Mouse (Mus musculus) 416B (cell line): ENCODE measurements around the gene Snx21.

Experiments
- DNase-seq: peaks from one replicate; pipeline ENCODE4 v3.0.0; 2011; ENCODE audit warnings: low read depth

The Snx21 gene

DNA sequence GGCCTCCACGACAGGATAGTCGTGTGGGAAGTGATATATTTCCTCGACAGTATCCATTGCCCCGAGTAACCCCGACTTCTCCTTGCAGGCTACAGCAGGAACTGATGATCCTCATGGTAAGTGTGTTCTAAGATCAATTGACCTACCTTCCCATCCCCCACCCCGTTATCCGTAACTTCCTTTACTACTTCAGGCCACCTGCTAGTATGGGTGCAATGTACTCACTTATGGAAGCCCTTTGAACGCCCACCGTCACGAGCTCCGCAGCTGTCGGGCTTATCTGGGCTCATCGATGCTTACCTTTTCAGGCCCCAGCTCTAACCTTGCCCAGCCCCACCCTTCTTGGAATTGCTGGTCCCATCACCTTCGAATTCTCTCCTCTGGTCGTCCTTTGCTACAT, 15.3 kb upstream of the Snx21 start:
- DNase-seq: peak; percentile 41

DNA sequence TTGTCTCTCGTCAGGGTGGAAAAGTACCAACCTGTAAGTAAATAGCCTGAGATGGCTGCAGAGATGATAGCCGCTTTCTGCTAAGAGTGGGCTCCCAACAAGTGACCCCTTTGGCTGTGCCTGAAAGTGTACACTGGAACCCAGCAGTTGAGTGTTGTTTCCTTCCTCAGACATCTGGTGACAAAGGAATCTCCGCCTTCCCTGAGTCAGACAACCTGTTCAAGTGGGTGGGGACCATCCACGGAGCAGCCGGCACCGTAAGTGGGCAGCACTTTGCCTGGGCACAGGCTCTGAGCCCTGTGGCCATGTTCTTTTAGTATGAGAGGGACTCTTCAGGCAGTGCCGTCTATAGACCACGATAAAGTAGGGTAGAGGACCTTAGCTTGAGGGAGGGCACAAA, 14.5 kb upstream of the Snx21 start:
- DNase-seq: peak; percentile 54

DNA sequence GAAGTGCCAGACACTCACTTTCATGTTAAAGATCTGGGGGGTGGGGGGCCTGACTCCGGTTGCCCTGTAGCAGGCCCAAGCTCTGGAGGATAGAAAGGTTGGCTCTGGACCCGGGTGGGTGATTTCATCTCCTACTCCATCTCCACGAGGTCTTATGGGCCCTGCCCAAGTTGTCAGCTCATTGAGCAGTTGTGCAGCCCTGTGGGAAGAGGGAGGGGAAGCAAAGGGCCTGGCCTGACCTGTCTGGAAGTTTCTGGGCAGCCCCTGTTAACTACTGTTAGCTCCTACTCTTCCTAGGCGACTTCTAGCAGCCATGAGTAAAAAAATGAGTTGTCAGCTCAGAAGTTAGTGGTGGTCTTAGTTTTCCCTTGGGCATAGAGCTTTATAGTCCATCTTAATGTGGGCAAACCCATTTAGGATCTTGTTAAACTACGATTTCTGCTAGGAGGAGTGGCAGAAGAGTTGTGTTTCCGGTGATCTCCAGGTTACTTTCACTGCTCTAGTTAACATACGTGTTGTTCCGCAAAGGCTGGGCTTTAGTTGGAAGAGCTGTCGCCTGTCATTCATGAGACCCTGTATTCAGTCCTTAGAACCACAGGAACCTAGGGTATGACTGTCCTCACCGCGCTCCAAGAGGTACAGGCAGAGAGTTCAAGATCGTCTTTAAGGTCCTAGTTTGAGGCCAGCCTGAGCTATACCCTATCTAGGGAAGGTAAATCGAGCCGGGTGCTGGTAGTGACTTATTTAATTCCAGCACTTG, 12.2 kb upstream of the Snx21 start:
- DNase-seq: no peak

DNA sequence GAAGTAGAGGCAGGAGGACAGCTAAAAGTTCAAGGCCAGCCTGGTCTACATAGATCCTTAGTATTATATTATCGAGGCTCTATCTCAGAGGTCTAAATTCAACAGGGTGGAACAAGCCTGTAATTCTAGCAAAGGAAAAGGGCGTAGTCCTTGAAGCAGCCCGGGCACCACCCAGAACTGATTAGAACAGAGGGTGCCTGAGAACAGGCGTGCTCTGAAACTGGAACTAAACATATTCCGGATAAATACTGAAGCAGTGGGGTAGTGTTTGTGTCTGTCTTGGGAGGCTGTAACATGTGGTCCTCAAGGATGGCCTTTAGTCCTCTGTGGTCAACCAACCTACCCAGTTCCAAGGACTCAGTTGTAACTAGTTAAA, 11.6 kb upstream of the Snx21 start:
- no peak for DNase-seq

GRCm38 (mm10) chr2:164776130-164776529, 9.5 kb upstream of the Snx21 start:
- no peak for DNase-seq

DNA sequence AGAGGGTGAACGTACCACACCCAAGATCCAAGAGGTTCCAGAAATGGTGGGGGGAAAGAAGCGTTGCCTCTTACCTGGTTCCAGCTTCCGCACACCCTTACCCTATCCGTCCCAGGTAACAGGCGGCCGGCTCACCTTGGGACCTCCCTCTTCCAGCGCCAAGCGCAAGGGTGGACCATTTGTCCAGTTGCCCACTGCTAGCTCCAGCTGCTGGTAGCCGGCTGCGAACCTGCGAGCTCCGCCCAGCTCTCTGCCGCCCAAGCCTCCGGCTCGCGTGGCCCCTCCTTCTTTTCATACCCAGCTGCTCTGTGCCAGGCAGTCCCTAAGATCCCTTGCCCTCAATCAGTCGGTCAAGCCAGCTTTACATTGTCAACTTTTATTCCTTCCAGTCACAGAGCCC, 8.8 kb upstream of the Snx21 start:
- DNase-seq: no peak

DNA sequence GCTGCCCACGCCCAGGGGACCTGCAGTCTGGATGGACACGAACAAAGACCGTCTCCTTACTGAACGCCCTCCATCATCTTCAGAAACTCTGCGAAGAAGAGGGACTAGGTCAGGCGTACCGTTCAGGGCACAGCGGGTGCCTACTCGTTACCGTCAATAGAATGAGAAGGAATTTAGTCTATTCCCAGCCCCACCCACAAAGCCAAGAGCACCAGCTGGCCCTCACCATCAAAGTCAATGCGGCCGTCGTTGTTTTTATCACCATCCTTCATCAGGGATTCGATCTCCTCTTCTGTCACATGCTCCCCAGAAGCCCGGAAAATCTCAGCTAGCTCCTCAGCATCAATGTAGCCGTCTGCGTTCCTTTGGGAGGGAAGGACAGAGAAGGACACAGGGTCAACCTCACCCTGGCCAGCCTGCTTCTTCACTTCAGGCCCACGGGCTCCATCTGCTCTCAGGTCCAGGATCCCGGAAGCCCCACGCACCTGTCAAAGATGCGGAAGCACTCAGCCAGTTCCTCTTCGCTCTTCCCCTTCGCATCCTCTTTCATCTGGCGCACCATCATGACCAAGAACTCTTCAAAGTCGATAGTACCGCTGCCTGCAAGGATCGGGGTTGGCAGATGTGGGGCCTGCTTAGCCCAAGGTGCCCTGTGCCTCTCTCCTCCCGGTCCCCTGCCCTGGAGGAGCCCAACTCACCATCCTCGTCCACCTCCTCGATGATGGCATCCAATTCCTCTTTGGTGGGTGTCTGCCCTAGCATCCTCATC, 8.2 kb upstream of the Snx21 start:
- no peak for DNase-seq

GRCm38 (mm10) chr2:164778015-164778287, 7.7 kb upstream of the Snx21 start:
- no peak for DNase-seq

- DNase-seq: no peak
These were observed 6.8 kb upstream of the Snx21 start for GRCm38 (mm10) chr2:164778809-164779208.

- no peak for DNase-seq
These were observed 6.0 kb upstream of the Snx21 start, which contains the start of gene Tnnc2 for GRCm38 (mm10) chr2:164779481-164780086. Gene Tnnc2 (minus strand): TSS chr2:164779967.

- no peak for DNase-seq
These were observed 3.7 kb upstream of the Snx21 start for GRCm38 (mm10) chr2:164781876-164782275.

DNA sequence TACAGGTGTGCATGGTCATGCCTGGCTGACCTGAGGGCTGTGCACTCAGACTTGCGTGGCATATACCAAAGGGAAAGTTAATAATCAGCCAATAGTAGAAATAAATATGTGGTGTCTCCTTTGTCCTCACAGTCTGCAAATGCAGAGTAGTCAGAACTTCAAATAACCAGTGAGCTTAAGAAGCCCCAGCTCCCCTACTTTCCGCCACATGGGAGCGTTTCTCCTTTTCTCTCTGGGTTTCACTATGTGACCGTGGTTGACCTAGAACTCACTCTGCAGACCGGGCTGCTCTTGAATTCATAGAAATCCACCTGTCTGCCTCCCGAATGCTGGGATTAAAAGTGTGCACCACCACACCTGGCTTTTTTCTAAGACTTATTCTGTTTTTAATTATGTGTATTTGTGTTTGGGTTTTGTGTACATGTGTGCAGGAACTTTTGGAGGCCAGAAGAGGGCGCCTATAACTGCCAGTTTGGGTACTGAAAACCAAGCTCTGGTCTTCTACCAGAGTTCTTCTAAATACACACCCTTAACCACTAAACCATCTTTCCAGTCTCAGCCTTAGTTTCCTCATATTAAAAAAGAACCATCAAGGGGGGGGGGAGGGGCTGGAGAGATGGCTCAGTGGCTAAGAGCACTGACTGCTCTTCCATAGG, 1.6 kb upstream of the Snx21 start:
- peak; percentile 74 for DNase-seq

DNA sequence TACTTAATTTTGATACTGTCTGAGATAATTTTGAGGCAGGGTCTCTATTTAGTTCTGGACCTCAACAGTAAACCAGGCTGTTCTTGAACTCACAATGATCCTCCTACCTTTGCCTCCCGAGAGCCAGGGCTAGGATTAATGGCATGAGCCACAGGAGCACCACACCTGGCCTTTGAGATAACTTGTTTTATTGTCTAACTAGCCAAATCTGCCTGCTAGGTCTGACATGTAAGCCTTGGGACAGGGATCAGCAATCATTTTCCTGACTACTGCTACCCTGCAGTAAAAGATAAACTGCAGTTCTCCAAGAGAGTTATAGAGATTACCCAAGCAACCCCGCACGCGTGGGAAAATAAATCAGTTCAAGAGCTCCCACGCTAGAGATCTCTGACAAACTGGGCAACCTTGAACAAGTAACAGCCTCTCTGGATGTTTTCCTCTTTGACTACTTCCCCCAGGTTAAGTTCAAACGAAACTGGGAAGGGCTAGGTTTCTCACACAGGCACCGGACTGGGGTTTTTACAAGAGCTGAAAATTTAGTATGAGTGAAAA, 678 bp upstream of the Snx21 start:
- DNase-seq: no peak

- DNase-seq: peak; percentile 40
These were observed 814 bp downstream of the Snx21 start for GRCm38 (mm10) chr2:164786388-164786885.

- peak; percentile 77 for DNase-seq
These were observed 1.4 kb downstream of the Snx21 start for GRCm38 (mm10) chr2:164787032-164787431.

DNA sequence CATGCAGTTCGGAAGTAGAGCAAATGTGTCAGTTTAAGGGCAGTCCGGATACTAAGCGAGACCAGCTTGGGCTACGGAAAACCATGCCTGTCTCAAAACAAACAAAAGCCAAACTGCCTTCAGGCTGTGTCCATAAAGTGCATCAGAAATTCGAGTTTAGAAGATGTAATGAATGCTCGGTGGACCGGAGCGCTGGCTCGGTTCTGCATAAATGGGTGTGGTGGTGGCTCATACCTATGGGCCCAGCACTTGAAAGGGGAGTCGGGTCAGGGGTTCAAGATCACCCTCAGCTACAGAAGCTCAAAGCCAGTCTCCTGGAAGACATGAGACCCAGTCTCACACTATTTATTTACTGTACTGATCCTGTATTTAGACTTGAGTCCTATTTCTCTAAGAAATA, 2.2 kb downstream of the Snx21 start:
- no peak for DNase-seq

DNA sequence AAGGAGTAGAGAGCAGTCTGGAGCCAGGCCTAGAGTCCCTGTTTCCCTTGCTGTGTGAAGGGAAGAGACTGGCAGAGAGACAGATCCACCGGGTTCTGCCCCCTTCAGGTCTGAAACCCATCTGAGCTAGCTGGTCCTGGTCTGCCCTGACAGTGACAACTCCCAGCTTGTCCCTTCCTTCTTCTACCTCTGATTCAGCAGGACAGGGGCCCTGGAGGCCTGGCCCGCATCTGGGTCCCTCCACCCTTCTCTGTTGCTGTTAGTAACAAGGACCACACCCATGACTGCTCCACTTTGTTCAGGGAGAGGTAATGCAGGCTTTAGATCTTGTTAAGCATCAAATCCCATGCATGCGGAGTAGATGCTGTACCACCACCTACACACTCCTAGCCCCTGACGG, 2.8 kb downstream of the Snx21 start:
- no peak for DNase-seq

DNA sequence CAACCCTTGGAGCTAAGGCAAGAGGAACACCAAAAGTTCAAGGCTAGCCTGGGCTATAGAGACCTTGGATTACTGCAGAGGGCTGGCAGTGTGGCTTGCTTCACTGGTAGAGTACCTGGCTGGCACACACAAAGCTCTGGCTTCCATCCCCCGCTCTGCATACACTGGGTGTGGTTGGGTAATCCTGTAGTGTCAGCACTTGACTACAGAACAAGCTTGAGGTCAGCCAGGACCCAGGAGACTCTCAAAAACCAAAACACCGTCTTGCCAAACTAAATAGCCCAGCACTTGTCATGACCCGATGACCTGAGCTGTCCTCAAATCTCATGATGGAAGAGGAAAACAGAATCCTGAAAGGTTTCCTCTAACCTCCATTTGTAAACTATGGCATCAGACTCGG, 4.8 kb downstream of the Snx21 start:
- peak; percentile 11 for DNase-seq

GRCm38 (mm10) chr2:164791841-164792261, 6.2 kb downstream of the Snx21 start:
- no peak for DNase-seq

DNA sequence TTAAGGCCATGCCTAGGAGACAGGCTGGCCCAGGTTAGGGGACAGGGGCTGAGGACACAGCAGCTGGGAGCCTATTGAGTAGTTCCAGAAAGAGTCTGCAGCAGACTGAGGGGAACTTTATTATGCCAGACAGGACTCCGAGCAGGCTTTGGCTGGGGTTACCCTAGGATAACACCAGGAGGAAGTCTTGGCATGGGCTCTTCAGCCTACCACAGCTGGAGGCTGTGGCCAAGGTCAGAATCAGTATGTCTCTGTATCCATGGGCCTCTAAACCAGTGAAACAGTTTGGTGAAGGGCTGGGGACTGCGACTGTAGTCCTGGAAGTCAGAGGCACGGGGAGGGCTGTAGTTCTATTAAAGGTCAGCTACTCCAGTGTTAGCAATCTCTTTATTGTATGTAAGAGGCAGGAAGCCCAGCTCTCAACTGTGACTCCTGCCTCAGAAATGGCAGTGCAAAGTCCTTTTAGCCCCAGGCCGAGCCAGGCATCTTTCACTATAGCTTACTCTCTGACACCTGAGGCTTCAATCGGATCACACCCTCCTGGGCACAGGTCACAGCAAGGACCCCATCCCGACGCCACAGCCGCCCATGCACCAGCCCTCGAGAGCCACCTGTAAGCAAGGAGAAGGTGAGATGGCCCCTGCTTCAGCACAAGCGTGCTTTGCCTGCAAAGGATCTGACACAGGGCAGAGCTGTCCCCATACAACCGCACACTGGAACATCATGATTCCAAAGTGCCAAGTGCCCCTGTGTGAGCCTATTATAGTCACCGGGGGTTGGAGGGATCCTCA, 7.0 kb downstream of the Snx21 start:
- no peak for DNase-seq

DNA sequence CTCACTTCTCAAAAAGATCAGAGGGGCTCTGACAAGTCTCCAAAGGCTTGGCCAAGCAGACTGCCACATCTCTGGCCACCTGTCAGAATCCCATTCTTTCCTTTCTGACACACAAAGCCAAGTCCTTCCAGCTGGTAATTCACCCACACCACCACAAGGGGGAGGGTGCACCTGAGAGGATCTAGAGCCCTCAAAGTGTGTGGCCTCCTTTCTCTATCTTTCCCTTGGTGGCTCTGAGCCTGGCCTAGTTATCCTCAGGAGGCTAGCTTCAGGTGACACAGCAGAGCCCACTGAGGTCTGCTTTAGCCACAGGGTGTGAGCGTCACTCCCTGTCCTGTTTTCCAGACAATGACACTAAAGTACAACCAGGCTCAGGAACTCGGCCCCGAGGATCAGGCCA, 7.6 kb downstream of the Snx21 start:
- peak; percentile 56 for DNase-seq

GRCm38 (mm10) chr2:164793772-164794171, 8.1 kb downstream of the Snx21 start:
- DNase-seq: peak; percentile 62
